Mouse (Mus musculus) ZHBTc4 (cell line): Measurements from ENCODE around the gene Sytl2.
A peak's percentile ranks its signal among the peaks of the same experiment; 100 is the strongest.

Experiments
- DNase-seq: peaks from one replicate; pipeline ENCODE4 v3.0.0-alpha.2; 2011; ENCODE audit warnings: low read depth, low spot score

Gene Sytl2

DNA sequence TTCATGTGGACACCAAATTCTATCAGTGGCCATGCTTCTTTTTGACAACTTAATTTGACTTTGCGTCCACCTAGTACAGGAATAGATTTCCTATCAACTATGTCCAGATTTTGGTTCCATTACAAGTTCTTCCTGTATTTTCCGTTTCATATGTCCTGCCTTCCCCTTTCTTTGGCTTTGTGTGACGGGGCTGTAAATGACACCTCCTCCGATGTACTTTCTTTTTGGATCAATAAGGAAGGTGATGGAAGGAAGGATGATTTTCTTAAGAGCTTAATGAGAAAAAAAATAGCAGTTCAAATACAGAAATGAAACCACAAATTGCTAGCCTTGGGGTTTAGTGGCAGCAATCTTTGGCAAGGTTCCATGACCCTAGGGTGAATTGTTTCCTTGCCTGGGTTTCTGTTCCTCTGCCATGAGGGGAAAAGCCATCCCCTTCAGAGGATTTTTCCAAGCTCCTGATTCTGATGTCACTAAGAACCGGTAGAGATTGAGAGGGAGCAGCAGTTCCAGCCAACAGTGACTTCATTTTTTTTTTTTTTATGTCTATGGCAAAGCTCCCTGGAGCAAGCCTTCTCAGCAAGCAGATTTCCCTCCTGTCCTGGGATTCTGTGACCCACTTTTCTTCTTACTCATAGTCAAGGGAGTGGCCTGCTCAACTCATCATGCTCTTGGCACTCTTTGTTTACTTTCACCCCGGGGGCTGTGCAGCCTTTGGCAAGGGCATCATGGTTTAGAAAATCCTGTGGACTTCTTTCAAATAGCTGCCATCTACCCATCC lies 68.2 kb downstream of the Sytl2 start:
- no peak for DNase-seq

DNA sequence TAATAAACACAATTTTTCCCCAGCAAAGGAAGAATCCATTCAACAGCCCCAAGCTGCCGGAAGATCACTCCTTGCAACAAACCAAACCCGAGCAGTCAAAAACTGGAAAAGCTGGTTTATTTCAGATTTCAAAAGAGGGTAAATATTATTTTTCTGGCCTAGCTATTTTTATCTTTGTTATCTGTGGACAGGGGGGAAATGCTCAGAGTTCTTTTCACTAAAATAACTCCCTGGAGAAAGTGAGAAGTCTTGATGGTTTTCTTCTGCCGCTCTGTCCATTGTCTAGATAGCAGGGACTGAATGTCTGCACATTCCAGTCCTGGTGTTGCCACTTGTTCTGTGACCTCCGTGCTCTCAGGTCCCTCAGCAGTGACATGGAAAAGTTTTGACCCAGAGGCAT lies 70.8 kb downstream of the Sytl2 start:
- DNase-seq = no peak

DNA sequence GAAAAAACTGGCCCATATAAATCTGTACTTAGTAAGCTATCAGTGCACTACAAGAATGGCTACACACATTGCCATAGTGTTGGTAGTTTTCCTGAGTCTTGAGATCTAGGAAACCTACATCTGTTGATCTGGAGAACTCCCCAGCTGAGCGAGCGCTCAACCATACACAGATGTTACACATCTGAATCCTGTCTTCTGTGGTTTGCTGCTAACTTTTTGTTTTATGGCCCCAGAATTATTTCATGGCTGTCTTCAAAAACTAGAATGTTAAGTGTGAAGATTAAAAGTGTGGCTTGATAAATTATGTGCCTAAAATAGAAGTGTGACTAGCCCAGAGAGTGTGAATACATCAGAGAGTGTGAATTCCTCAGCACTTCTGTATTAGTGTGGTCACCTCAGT lies 82.4 kb downstream of the Sytl2 start:
- no peak for DNase-seq

DNA sequence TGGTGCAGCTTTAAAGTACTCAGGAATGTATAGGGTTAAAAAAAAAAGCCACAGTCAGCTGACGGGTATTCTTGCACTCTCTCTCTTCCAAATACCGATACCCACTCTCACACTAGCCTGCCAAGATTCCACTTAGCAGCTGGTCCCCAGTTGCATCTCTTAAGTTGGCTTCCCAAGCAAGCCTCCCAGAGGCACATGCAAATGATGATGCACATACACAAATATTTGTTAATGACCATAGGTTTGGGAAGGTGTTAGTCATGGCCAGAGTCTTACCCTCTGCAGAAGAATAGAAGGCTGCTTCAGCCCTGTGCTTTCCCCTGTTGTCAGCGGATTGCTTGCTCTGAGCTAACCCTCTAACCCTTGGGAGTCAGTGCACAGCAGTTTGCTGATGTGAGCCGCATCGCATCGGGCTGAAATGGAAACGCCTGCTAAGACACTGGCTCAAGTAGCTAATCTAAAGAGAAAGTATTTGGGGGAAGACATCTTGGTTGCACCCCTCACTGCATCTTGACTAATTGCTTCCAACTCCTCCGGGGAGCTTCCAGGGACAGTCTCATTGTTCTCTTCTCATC lies 84.9 kb downstream of the Sytl2 start:
- DNase-seq = no peak

DNA sequence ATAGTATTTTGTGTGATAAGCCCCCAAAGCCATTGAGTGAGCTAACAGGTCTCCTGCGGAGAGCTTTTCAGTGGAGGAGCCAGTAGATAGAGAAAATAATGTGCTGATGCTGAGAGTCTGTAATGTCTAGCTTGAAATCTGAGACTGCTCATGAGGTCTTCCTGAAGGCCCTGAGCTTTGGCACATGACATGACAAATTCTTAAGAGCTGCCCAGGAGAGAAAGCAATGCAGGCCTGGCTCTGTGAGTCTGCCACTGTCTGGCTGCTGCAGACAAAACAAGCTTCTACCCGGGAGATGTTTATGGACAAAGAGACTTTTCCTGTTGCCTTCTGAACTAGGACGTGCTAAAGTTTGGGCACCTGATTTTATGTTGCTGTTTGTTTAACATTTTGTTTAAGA lies 87.7 kb downstream of the Sytl2 start:
- DNase-seq = no peak

DNA sequence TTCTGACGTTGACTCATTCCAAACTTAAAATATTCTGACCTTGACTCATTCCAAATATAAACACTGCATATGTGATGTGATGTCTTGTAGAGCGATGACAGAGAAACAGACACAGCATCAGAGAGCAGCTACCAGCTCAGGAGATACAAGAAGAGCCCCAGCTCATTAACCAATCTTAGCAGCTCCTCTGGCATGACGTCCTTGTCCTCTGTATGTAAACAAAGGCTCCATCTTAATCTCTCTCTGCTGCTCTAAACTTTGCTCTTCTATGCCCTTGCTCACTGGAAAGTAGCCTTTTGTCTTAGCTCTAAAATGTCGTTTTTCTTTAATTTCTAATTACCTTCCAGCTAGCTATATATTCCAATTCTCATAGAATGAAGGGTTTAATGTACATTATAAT lies 93.0 kb downstream of the Sytl2 start:
- no peak for DNase-seq

DNA sequence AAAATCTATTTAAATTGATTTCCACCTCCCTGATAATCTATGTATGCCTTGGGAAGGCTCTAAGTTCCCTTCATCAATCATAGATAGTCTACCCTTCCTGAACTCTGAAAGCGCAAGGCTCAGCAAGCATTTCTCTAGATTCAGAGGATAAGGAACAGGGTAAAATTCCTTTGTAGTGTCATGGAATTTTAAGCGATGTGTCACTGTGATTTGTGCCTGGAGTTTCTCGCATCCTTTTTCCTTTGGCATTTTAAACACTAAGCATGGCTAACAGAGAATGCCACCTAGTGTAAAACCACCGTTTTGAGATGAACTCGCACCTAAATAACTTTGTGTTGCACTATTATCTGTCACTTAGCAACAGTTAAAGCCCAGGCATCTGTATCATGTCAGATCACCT lies 93.9 kb downstream of the Sytl2 start:
- no peak for DNase-seq

DNA sequence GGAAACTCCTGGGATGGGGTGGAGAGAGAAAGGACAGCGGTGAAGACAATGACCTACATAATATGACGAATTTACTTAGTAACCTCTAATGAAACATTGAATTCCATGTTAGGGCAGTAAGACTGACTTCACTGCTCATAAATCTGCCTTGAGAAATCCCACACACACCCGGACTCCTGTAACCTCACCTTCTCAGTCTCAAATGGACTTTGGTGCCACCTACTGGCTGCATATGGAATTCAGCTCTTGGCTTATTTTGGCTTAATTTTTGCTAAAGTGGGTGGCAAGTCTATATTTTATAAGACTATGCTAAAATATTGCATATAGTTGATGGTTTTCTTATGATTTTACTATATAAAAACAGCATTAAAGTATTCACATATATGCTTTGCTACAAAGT lies 107.9 kb downstream of the Sytl2 start:
- DNase-seq = peak; percentile 75

DNA sequence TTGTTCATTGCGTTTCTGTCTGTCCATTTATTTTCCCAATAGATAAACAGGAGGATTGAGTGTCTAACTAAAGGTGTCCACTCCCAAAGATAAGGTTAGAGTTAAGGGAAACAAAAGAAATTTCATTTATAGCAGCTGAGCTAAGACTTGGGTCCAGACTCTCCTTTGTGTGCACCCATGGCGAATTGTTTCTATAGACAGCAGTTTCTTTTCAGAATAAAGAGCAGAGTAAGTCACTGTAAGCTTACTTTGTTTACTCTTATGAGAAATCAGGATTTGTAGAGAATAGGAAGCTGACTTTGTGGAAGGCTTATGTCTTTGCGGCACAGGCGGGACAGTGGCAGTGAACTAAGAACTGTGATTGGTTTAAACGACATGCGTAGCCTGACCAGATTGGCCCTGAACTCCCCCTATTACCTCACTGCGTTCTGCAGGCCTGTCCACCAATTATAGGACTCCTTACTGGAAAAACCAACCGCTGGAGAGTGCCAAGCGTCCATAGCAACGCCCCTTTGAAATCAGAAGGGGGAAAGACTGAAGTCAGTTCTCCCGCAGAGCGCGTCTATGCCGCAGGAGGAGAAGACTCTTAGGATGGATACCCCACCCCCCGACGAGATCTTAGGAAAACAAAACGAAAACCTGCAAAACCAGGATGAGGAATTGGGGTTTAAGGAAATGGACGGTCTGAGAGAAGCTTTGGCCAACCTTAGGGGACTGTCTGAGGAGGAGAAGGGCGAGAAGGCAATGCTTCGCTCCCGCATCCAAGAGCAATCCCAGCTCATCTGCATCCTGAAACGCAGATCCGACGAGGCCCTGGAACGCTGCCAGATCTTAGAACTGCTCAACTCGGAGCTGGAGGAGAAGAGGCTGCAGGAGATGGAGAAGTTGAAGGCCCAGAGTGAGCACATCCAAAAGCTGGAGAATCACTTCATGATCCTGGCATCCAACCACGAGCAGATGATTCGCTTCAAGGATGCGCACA lies 124.3 kb downstream of the Sytl2 start, which contains the start of gene Ccdc89:
Gene Ccdc89 (plus strand): TSS at position 558 of the 982 bp plus-strand sequence.
- DNase-seq = peak; percentile 92

DNA sequence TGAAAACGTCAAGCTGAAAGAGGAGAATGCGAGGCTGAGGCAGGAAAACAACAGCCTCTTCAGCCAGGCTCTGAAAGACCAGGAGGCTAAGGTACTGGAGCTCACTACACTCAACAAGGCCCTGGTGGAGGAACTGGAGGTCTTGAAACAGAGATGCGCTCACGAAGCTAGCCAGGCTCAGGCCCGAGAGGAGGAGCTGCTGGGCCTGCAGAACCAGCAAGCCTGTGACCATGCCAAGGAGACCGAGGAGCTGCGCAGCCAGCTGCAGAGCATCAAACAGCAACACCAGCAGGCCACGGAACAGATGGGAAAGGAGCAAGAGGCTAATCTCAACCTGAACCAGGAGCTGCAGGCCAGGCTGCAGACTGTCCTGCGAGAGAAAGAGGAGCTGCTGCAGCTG lies 125.0 kb downstream of the Sytl2 start:
- DNase-seq = peak; percentile 29

DNA sequence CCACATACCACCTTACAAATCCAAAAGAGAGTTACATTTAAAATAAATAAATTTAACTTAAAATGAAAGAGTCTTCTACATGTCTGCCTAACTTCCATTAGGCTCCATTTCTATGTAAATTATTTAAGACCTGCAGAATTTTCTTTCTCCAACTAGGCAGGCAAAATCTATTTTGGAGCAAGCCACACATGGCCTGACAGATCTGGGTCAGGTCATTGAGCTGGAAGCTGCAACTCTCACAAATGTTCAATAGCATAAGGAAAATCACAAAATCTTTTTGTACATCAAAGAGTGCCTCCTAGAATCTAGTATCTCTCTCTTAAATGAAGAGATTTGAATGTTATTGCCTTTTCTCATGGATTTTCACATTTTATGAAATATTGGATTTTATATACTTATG lies 130.2 kb downstream of the Sytl2 start:
- no peak for DNase-seq

DNA sequence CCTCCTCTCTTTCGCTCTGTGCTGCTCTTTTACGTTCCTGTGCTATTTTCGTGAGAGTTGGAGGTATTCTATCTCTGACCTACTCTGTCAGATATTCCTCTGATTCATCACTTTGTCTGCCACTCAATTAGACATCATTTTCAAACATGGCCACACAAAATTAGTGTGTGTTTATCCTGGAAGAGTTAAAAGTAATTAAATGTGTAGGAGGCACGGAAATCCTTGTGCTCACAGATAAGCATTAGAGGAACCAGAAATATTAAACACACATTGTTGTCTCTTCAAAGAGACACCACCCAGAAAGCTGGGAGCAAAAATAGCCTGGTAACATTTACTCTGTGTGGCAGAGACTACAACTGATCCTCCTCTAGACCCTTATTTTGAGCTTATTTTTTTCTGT lies 138.0 kb downstream of the Sytl2 start:
- DNase-seq = no peak

DNA sequence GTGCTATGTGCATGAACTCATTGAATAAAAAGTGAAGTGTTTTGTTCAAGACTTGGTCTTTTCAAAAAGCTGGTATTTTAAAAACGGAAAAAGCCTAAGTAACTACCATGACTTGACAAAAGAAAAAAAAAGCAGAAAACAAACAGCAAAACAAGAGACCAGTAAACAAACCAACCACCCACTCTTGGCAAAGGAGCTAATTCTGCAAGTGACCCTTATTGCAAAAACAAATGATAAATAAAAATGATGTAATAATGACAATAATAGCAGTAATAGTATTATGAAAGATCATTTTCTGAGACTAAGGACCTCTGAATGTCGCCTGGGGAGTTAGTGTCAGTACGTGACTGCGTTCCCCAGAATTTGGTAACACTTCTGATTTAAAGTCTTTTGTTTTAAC lies 140.0 kb downstream of the Sytl2 start:
- no peak for DNase-seq

DNA sequence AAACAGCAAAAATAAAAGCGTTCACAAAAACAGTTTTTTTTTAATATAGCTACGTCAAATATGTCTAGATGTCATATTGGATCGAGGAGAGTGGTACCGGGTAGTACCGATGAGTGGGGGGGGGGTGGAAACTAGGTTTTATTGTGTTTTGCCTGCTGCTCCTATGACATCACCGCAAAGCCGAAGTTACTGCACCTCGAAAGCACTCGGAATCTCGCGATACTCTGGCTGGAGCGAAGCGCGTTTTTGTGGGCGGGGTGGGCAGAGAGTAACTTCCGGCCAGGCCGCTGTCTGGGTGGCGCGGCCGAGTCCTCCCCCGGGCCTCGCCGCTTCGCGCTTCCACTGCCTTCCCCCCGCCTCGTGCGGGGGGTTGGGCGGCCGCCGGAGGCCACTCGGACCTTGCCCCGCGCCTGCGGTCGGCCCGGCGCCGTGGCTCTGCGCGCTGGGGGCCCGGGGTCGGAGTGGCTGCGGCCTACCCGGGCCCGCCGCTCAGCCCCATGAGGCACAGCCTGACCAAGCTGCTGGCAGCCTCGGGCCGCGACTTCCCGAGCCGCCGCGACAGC lies 140.5 kb downstream of the Sytl2 start, which contains the start of gene Crebzf:
Gene Crebzf (plus strand): TSS at position 212 of the 563 bp plus-strand sequence.
- DNase-seq = peak; percentile 97

DNA sequence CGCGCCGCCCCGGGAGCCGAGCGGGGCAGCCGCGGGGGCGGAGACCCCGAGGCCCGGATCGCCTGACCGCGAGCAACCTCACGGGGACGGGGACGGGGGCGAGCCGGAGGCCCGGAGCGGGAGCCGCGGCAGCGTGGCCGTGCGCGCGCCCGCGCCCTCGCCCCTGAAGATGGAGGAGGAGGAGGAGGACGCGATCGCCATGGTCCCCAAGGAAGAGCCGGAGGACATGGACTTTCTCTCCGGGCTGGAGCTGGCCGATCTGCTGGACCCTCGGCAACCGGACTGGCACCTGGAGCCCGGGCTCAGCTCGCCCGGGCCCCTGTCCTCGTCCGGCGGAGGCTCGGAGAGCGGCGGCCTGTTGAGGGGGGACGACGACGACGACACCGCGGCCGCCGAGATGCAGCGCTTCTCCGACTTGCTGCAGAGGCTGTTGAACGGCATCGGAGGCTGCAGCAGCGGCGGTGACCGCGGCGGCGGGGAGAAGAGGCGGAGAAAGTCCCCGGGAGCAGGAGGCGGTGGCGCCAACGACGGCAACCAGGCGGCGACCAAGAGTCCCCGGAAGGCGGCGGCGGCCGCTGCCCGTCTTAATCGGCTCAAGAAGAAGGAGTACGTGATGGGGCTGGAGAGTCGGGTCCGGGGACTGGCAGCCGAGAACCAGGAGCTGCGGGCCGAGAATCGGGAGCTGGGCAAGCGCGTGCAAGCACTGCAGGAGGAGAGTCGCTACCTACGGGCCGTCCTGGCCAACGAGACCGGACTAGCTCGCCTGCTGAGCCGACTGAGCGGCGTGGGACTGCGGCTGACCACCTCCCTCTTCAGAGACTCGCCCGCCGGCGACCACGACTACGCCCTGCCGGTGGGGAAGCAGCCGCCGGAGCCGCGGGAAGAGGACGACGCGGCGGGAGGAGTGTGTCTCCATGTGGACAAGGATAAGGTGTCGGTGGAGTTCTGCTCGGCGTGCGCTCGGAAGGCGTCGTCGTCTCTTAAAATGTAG lies 141.3 kb downstream of the Sytl2 start:
- peak; percentile 59 for DNase-seq

DNA sequence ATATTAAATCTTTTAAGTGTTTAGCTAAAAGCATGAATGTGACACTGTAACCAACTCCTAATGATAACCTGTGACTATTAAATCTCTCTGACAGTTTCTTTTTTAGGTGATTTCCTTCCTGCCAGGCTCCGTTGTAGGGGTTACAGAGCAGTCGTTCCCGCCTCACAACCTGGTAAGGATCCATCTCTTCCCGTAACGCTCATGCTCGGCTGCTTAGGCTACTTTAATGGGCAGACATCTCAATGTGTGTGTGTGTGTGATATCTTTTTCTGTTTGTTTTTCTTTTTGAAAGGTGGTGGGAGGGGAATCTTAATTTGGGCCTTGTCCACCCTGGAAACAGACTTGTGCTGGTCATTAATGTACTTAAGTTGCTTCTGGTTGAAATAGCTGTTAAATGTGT lies 142.2 kb downstream of the Sytl2 start:
- DNase-seq = peak; percentile 19

DNA sequence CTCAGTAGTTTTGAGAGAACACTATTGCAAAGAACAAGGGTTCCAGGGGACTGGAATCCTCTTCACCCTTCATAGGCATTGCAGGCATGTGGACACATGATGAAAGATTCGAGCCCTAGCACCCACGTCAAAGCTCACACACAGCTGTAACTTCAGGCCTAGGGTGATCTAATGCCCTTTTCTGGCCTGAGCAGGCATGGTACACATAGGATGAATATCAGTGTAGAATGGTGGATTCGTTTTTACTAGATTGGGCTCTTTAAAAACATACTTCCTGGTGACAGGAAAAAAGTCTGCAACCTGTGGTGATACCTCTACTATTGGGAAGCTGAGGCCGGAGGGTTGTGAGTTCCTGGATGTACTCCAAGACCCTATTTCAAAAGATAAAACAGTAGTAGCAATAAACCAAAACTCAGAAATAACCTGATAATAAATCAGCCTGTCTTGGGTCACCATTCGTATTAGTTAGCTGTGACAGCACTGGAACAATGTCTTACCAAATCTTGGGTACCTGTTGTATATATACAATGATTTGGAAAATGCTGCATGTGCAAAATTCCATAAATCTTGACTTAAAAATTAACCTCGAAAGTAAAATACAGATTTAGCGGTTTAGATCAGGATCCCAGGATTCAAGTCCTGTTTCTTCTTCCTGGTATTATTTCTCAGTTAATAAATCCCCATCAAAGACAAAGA lies 154.2 kb downstream of the Sytl2 start:
- DNase-seq = no peak

DNA sequence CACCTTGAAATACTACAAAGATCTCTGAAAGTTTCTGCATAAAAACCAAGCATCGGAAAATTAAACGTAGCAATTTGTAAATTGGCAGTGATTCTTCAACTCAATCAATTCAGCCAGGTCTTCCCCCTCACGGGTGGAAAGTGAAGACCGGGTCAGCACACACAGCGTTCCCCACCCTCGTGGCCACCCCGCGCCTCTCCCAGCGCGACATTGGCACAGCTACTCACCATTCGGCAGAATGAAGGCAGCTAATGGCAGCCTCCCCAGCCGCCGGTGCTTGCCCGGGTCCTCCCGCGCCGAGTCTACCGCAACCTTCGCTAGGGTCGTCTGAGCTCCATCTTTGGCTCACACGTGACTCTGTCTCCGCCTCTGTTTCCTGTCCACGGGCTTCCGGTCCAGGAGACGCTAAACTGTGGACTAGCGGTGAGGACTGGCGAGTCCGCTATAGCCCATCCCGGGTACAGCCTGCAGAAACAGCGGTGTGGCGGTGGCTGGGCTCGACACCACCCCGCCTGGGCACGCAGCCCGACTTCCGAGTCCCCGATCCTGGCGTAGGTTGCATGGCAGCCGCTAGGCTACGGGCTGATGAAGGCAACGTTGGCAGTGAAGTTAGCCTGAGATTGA lies 154.9 kb downstream of the Sytl2 start, which contains the start of gene Tmem126a:
Gene Tmem126a (minus strand): TSS at position 385 of the 624 bp plus-strand sequence.
- DNase-seq = peak; percentile 88

DNA sequence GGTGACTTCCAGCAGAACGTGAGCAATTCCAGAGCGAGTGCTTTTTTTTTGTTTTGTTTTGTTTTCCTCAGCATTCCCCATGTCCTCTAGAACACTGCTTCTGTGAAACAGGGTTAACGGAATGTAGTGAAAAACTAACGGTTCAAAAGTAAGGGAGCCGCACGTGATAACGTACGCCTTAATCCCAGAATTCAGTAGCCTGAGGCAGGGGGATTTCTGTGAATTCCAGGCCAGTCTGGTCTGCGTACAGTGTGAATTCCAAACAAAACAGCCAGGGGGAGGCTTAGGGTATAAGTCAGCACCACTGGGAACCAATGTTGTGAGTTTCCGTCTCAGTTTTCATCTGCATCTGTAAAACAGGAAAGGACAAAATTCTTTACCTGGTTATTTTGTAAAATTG lies 155.5 kb downstream of the Sytl2 start:
- DNase-seq = peak; percentile 60
